Mouse (Mus musculus) embryonic facial prominence, embryonic 10.5 days (tissue): ENCODE data around the gene Tmem44. TPM values are rescaled to one million over a fixed set of nuclear protein-coding genes. Genes with fewer than 3 reads are reported as not detected.
"Not testable (repeated sequence)": the region's sequence is repeated elsewhere in the genome, so short reads cannot be mapped to it uniquely, and the experiment has no call there.

Experiments
- DNase-seq: peaks from one replicate; pipeline ENCODE4 v3.0.0-alpha.2; 2017; ENCODE audit warnings: low spot score
- H3K27ac ChIP-seq: fragments of 300-500 bp; sonication (generic); replicated peaks from 2 replicates; pipeline ENCODE4 v1.5.1; 2016; ENCODE audit warnings: mild to moderate bottlenecking
- H3K27me3 ChIP-seq: fragments of 300-500 bp; sonication (generic); replicated peaks from 2 replicates; pipeline ENCODE4 v1.6.1; 2016; ENCODE audit warnings: low read depth, mild to moderate bottlenecking; ENCODE audit not compliant: poor library complexity, severe bottlenecking
- H3K36me3 ChIP-seq: fragments of 300-500 bp; sonication (generic); replicated peaks from 2 replicates; pipeline ENCODE4 v1.6.1; 2016; ENCODE audit warnings: mild to moderate bottlenecking, moderate library complexity
- H3K4me1 ChIP-seq: fragments of 300-500 bp; sonication (generic); 2 replicates; pipeline ENCODE4 v1.6.1; 2016
- H3K4me3 ChIP-seq: fragments of 300-500 bp; sonication (generic); 2 replicates; pipeline ENCODE4 v1.5.1; 2016; ENCODE audit warnings: mild to moderate bottlenecking, moderate library complexity
- H3K9me3 ChIP-seq: fragments of 300-500 bp; sonication (generic); 2 replicates; pipeline ENCODE4 v1.6.1; 2016; ENCODE audit warnings: mild to moderate bottlenecking
- WGBS: fragments of 180-500 bp; shearing (Covaris S2); methylation state at CpG from one replicate; pipeline ENCODE4 v1.1.7; 2016; 5-methylcytosine and 5-hydroxymethylcytosine counted together
- polyA plus RNA-seq: library from polyadenylated mRNA; unstranded; fragments of >200 nt; fragmentation: Nextera tagmentation; extraction: Ambion mirVana; gene quantifications from 2 replicates; pipeline ENCODE4 v1.2.1, GENCODE M21; 2016

The Tmem44 gene
- polyA plus RNA-seq, 1 experiment from 2014 or later = 25.2 TPM

DNA sequence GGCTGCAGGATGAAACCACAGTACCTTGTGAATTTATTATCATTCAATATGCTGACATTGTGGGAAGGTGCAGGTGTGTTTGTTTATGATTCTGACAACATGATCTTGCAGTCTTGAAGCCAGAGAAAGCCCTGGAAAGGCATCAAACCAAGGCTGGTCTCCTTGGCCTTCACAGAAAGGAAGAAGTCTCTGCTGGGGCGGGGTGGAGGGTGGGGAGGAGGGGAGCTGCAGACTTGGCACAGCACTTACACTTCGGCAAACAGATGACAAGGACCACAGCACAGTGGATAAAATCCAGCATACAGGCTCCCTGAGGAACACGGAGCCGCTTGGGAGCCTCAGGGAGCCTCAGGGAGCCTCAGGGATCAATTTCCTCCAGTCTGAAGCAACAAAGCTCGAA is 78.2 kb downstream of the Tmem44 start:
- Histone ChIP-seq H3K4me1 (peaks cover 11% of the 10 kb centered on the region; the same call in 1 of the 2 replicates), H3K27me3 (no peaks in the 10 kb centered on the region; the same call in 1 of the 2 replicates), H3K4me3 (no peak overlapping the region), H3K9me3 (peaks cover 11% of the 10 kb centered on the region; the same call in 1 of the 2 replicates), H3K36me3 (no peaks in the 10 kb centered on the region), H3K27ac (no peak overlapping the region)
- DNase-seq = no peak
- 64% methylated on average over 5 of the region's 5 CpGs for whole genome bisulfite sequencing

DNA sequence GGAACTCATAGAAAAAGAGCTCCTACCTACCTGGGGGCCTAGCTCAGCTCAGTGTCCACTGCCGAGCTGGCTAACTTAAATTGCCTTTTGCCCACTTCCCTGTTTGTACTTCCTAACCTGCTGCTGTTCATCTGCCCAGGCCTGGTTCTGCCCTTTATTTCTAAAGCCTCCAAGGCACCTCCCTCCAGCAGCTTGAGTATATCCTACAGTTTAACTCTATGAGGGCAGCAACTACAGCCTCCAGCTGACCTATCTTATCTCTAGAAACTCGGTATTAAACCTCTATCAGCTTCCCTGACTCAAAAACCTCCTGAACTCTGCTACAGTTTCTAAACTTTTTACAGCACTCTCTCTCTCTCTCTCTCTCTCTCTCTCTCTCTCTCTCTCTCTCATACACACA is 78.7 kb downstream of the Tmem44 start:
- no peak for DNase-seq
- H3K27me3 ChIP-seq = no peaks in the 10 kb centered on the region; the same call in 1 of the 2 replicates
- no peak overlapping the region for H3K4me3 ChIP-seq
- no peak overlapping the region for H3K27ac ChIP-seq
- peaks cover 11% of the 10 kb centered on the region; the same call in 1 of the 2 replicates for H3K4me1 ChIP-seq
- H3K9me3 ChIP-seq = peaks cover 11% of the 10 kb centered on the region; the same call in 1 of the 2 replicates
- H3K36me3 ChIP-seq = no peaks in the 10 kb centered on the region
- 77% methylated on average over 2 of the region's 2 CpGs for WGBS

- Histone ChIP-seq H3K27ac (no peak overlapping the region), H3K36me3 (no peaks in the 10 kb centered on the region), H3K4me1 (0 out of 2 replicates have a peak, but pooled peaks cover 2% of the 10 kb centered on the region), H3K27me3 (no peaks in the 10 kb centered on the region), H3K4me3 (no peak overlapping the region), H3K9me3 (peaks cover 11% of the 10 kb centered on the region; the same call in 1 of the 2 replicates)
- 96% methylated on average over 6 of the region's 6 CpGs for whole genome bisulfite sequencing
- DNase-seq = no peak
These were observed 81.7 kb downstream of the Tmem44 start for GRCm38 (mm10) chr16:30468944-30469343.

DNA sequence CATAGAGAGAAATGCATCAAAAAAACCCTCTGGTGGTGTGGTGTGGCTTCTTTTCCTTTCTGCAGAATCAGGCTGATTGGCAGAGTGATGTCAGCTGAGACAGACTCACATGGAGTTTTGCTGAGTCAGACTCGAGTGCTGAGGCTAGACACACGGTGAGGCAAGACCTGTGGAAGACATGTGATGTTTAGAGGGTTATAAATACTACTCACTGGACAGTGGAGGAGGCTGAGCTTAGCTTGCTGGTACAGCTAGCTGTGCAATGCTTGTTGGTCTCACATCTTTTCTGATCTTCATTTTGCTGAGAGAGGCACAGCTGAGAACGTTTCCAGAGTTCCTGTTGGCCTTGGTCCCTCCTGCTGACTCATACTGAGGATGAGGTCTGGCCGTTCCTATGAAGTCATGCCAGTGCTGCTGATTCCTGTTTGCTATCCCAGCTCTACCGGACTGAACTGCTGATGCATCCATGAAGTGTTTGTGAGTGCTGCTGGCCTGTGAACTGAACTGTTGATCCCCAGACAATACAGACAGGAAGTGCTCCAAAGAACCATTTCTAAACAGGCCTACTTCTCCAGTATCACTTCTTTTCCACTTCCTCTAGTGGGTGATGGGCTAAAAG is 84.9 kb downstream of the Tmem44 start:
- Histone ChIP-seq H3K27ac (no peak overlapping the region), H3K27me3 (no peaks in the 10 kb centered on the region), H3K9me3 (peaks cover 11% of the 10 kb centered on the region; the same call in 1 of the 2 replicates), H3K4me3 (no peak overlapping the region), H3K4me1 (no peaks in the 10 kb centered on the region), H3K36me3 (no peaks in the 10 kb centered on the region)
- 78% methylated on average over 5 of the region's 5 CpGs for WGBS
- DNase-seq = no peak

DNA sequence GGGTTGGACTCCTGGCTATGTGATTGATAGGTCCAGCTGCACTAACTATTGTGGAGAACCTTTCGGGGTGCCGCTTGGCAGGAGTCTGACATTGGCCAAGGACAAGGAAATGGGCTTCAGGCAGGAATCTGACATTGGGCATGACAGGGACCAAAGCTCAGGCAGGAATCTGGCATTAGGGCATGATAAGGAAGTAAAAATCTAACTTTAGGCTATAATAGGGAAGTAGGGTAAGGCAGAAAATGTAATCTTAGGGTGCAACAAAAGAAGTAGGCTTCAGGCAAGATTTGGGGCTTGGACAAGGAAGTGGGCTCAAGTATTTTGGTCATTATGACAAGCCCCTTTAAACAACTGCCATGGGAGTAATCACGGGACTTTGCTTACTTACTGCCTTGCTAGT is 85.9 kb downstream of the Tmem44 start:
- H3K27me3 ChIP-seq, DNase-seq: not testable (repeated sequence)

More for the DNA sequence above, 85.9 kb downstream of the Tmem44 start:
- H3K4me3 ChIP-seq, H3K4me1 ChIP-seq, H3K36me3 ChIP-seq, H3K9me3 ChIP-seq, H3K27ac ChIP-seq: not testable (repeated sequence)
- 91% methylated on average over 3 of the region's 3 CpGs for WGBS

Other genes starting within 250 kb of the Tmem44 start
- 0.93 and 2.0 TPM in 2 replicates for gene Gp5, start 240.1 kb downstream of the Tmem44 start, polyA plus RNA-seq
- gene Atp13a3, start 144.9 kb downstream of the Tmem44 start, polyA plus RNA-seq = 10.3 and 11.4 TPM in 2 replicates
- 87.1 and 95.3 TPM in 2 replicates for gene Lsg1, start 36.8 kb upstream of the Tmem44 start, polyA plus RNA-seq
- gene Fam43a, start 48.9 kb upstream of the Tmem44 start, polyA plus RNA-seq = 23.2 and 24.1 TPM in 2 replicates